Mouse (Mus musculus) right cerebral cortex, postnatal 36 days (tissue): ENCODE measurements around the gene Lrrc8d.

ENCODE experiments used
- DNase-seq, 2 experiments: peaks; one replicate each; pipeline ENCODE4 v3.0.0; 2022; ENCODE audit warnings: low spot score in 2 of 2, mixed read lengths in 1 of 2

Gene Lrrc8d

GRCm38 (mm10) chr5:105699141-105700069 is at the start of gene Lrrc8d:
TSS of gene Lrrc8d (plus strand) at chr5:105699969.
- DNase-seq = peak; percentile 88 to 89

- DNase-seq = no peak
These were observed 48.9 kb upstream of the Lrrc8d start for GRCm38 (mm10) chr5:105650728-105651479.

- DNase-seq = no peak
These were observed 48.2 kb upstream of the Lrrc8d start for GRCm38 (mm10) chr5:105651561-105651991.

GRCm38 (mm10) chr5:105654237-105655063 is 45.3 kb upstream of the Lrrc8d start:
- DNase-seq = peak; percentile 71 to 72

DNA sequence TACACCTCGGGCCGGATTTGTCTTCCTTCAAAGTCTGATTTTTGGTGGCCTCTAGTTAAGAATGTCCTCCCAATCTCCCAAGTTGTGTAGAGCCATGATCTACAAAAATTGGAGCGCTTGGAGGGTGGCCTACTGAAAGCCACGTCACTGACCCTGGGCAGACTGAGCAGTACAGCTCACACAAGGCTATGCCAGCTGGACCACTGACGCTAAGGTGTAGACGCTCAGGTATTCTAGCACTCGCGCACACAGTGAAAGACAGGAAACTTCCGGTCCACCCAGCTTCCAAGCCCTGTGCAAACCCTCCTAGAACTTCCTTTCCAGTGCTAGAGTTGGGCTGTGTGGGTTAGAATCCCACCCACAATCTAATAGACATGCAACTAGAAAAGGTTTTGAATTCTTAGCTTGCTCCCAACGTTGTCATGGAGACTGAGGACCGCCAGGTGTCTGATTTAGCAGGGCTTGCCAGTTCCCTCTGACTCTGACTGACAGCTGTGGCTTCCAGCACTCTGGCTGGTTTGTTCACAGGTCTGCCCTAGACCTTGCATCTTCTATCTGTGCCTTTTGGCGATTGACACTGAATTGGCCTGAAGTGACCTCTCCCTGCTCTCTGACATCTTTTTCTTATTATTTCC is 44.6 kb upstream of the Lrrc8d start:
- DNase-seq = no peak

- no peak for DNase-seq
These were observed 37.9 kb upstream of the Lrrc8d start for GRCm38 (mm10) chr5:105661894-105662293.

DNA sequence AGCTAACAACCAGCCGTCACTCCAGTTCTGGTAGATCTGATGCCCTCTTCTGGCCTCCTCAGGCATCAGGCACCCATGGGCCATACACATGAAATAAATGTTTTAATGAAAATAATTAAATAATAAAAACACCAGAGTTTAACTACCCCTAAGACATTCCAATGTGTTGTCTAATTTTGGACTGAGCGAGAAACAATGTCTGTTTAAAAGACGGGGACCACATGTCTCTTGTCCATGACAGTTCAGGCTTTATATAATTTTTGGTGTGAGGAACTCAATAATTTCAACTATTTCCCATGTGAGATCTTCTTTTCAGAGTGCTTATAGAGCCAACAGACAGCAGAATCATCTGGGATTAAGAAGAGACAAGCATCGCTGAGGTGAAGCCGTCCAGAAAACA is 32.8 kb upstream of the Lrrc8d start:
- no peak for DNase-seq

GRCm38 (mm10) chr5:105667411-105667810 is 32.4 kb upstream of the Lrrc8d start:
- no peak for DNase-seq

DNA sequence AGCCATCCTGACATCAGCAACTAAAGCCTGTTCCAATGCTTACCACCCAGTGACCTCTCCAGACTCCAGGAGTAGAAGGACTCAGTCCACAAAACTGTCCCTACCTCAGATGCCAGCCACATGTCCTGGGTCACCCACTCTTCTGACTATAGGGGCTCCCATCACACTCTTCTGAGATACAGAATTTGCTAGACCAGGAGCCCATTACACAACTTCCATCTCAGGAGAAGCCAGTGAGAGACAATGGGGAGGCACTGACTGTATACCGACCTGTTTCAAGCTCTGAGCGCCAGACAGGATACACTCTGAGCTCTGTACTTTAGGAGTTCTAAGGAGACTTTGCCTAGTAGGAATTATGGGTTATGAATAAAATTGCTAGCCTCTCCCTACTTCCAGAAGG is 30.7 kb upstream of the Lrrc8d start:
- DNase-seq = no peak

DNA sequence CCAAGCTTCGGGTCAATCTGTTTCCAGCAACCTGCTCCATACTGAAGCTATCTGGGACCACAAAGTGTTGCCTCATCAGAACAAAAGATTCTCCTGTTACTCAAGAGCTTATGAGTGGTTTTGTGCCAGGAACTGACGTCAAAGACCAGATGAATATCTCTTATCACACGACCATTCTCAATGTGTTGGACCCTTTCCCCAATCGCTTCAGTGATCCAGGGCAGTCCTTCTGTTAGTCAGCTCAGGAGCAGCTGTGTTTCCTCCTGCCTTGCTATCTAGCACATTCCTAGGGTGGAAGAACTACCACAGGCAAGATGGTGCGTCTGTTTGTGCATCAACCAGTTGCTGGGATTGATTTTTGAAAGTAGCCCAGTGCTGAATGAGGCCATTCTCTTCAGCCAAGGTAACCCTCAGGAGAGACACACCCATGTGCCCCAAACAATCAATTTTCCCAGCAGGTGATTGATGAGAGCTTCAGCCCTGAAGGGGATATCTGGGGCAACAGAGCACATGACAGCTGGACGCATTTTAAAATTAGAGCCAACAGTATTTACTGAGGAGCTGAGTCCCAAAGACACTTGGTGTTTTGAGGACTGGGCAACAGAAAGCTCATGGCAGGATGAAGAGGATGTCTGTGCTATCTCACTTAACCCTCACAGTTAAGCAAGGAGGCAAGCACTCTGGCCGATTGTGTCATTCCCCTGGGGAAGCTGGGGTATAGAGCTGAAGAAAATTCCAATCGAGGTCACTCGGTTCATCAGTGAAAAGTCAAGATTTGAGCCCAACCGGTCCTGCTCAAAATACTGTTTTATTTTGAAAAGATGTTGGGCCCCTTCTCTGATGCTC is 30.0 kb upstream of the Lrrc8d start:
- no peak for DNase-seq

GRCm38 (mm10) chr5:105672332-105672731 is 27.4 kb upstream of the Lrrc8d start:
- DNase-seq = no peak

- no peak for DNase-seq
These were observed 24.3 kb upstream of the Lrrc8d start for GRCm38 (mm10) chr5:105675511-105675910.

DNA sequence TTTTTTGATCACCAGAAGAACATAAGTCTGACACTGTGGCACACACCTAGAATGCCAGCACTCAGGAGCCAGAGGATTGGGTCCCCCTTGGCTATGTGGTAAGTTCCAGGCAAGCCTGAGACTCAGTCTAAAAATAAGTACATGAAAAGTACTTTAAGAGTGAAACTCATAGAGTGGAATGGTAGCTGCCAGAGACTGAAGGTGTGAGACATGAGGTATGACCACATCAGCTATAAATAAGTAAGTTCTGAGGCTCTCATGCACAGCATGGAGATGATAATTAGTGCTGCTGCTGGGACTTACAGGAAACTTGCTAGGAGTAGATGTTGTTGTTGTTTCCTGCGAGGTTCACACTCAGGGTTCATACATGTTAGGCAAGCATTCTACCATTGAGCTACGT is 22.7 kb upstream of the Lrrc8d start:
- DNase-seq = no peak

- DNase-seq = no peak
These were observed 21.5 kb upstream of the Lrrc8d start for GRCm38 (mm10) chr5:105678243-105678642.

GRCm38 (mm10) chr5:105679261-105679660 is 20.5 kb upstream of the Lrrc8d start:
- no peak for DNase-seq

GRCm38 (mm10) chr5:105679921-105680843 is 19.6 kb upstream of the Lrrc8d start:
- DNase-seq = no peak

DNA sequence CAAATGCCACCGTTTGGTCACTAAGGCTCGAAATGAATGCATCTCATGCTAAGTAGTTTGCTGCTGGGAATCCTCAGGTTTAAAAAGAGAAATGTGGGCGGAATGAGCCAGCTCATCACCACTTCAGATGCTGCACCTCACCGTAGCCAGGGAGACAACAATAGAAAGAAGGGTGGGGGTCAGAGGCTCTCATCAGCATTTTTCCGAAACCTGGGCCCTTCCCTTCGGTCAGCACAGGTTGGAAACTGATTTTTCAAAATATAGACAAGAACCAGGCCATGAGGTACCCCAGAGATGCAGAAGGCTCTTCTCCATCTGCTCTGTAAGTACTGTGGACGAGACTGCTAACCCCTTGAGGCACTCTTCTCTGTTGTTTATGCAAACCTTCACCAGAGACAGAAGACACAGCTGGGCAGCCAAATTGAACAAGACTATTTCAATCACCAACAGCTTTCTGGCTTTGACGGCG is 17.6 kb upstream of the Lrrc8d start:
- DNase-seq = peak; percentile 23 to 32

GRCm38 (mm10) chr5:105683912-105684350 is 15.8 kb upstream of the Lrrc8d start:
- no peak for DNase-seq
